Mouse (Mus musculus) cortical plate, adult 2 months (tissue): ENCODE results near the gene Spocd1.

ENCODE experiments used
- CTCF ChIP-seq: fragments of 200-500 bp; IDR thresholded peaks from 2 replicates; pipeline ENCODE4 v1.5.1; 2011; ENCODE audit warnings: mild to moderate bottlenecking, control low read depth, low read length; ENCODE audit not compliant: insufficient read depth; ENCODE audit errors: extremely low read depth
- POLR2A ChIP-seq: fragments of 200-500 bp; IDR thresholded peaks from 2 replicates; pipeline ENCODE4 v1.6.1; 2011; ENCODE audit warnings: mild to moderate bottlenecking, low read length, control low read depth; ENCODE audit not compliant: insufficient read depth; ENCODE audit errors: extremely low read depth

GRCm38 (mm10) chr4:129985161-129985670 lies 56.2 kb downstream of the Spocd1 start:
- TF ChIP-seq CTCF = no peak
- no peak for TF ChIP-seq POLR2A
